Mouse (Mus musculus) limb, embryonic 15.5 days (tissue): ENCODE measurements around the gene Mcl1. TPM values are rescaled to one million over a fixed set of nuclear protein-coding genes. Genes with fewer than 3 reads are reported as not detected.

ENCODE experiments used
- ATAC-seq: fragments of 200-750 bp; cut with Nextera tagmentation; 2 replicates; pipeline ENCODE4 v1.8.0; 2017; ENCODE audit warnings: low read depth, moderate TSS enrichment; ENCODE audit not compliant: insufficient number of reproducible peaks, low FRiP score, low TSS enrichment
- H3K27ac ChIP-seq: fragments of 300-500 bp; sonication (generic); 2 replicates; pipeline ENCODE4 v1.5.1; 2015; ENCODE audit warnings: moderate library complexity, mild to moderate bottlenecking, inconsistent platforms
- H3K27me3 ChIP-seq: fragments of 300-500 bp; sonication (generic); 2 replicates; pipeline ENCODE4 v1.6.1; 2015; ENCODE audit warnings: inconsistent platforms
- H3K36me3 ChIP-seq: fragments of 300-500 bp; sonication (generic); 2 replicates; pipeline ENCODE4 v1.6.1; 2015; ENCODE audit warnings: inconsistent platforms
- H3K4me1 ChIP-seq: fragments of 300-500 bp; sonication (generic); 2 replicates; pipeline ENCODE4 v1.6.1; 2015; ENCODE audit warnings: inconsistent platforms
- H3K4me2 ChIP-seq: fragments of 300-500 bp; sonication (generic); 2 replicates; pipeline ENCODE4 v1.6.1; 2015; ENCODE audit warnings: mild to moderate bottlenecking, inconsistent platforms
- H3K4me3 ChIP-seq: fragments of 300-500 bp; sonication (generic); 2 replicates; pipeline ENCODE4 v1.5.1; 2015; ENCODE audit warnings: mild to moderate bottlenecking, inconsistent platforms
- H3K9ac ChIP-seq: fragments of 300-500 bp; sonication (generic); 2 replicates; pipeline ENCODE4 v1.6.1; 2015; ENCODE audit warnings: inconsistent platforms
- H3K9me3 ChIP-seq: fragments of 300-500 bp; sonication (generic); 2 replicates; pipeline ENCODE4 v1.6.1; 2016; ENCODE audit warnings: inconsistent platforms
- WGBS: fragments of 180-500 bp; shearing (Covaris S2); methylation state at CpG from one replicate; pipeline ENCODE4 v1.1.7; 2015; 5-methylcytosine and 5-hydroxymethylcytosine counted together
- polyA plus RNA-seq: library from polyadenylated mRNA; unstranded; fragments of >200 nt; fragmentation: Nextera tagmentation; extraction: Ambion mirVana; gene quantifications from 2 replicates; pipeline ENCODE4 v1.2.1, GENCODE M21; 2015

The Mcl1 gene
- polyA plus RNA-seq, 1 experiment from 2014 or later = 46.1 TPM

- Histone ChIP-seq H3K27me3 (no peaks in the 10 kb centered on the region), H3K9me3 (no peaks in the 10 kb centered on the region), H3K4me3 (no peak overlapping the region), H3K4me2 (no peak overlapping the region), H3K9ac (no peak overlapping the region), H3K27ac (no peak overlapping the region), H3K4me1 (no peaks in the 10 kb centered on the region), H3K36me3 (peaks cover 86% of the 10 kb centered on the region)
- WGBS = 72% methylated on average over 6 of the region's 6 CpGs
- no peak for ATAC-seq
Observed at GRCm38 (mm10) chr3:95631304-95631703, 27.3 kb upstream of the Mcl1 start.

- H3K4me3 ChIP-seq = no peak overlapping the region
- no peak overlapping the region for H3K9ac ChIP-seq
- H3K27ac ChIP-seq = peak overlapping the region; percentile 43; the same call in 1 of the 2 replicates
- ATAC-seq = no peak
- peaks cover 90% of the 10 kb centered on the region for H3K36me3 ChIP-seq
- H3K4me2 ChIP-seq = no peak overlapping the region
- H3K4me1 ChIP-seq = no peaks in the 10 kb centered on the region
- 77% methylated on average over 12 of the region's 12 CpGs for WGBS
- no peaks in the 10 kb centered on the region for H3K27me3 ChIP-seq
- no peaks in the 10 kb centered on the region for H3K9me3 ChIP-seq
Observed at GRCm38 (mm10) chr3:95632648-95633588, 25.7 kb upstream of the Mcl1 start.

- no peaks in the 10 kb centered on the region for H3K9me3 ChIP-seq
- no peak overlapping the region for H3K4me2 ChIP-seq
- WGBS = 79% methylated on average over 4 of the region's 4 CpGs
- no peaks in the 10 kb centered on the region for H3K4me1 ChIP-seq
- H3K9ac ChIP-seq = no peak overlapping the region
- H3K27me3 ChIP-seq = no peaks in the 10 kb centered on the region
- H3K27ac ChIP-seq = no peak overlapping the region
- no peak overlapping the region for H3K4me3 ChIP-seq
- ATAC-seq = no peak
- H3K36me3 ChIP-seq = peaks cover 74% of the 10 kb centered on the region
Observed at GRCm38 (mm10) chr3:95635636-95636035, 23.0 kb upstream of the Mcl1 start.

GRCm38 (mm10) chr3:95636072-95636471, 22.5 kb upstream of the Mcl1 start:
- H3K27ac ChIP-seq = no peak overlapping the region
- peaks cover 70% of the 10 kb centered on the region for H3K36me3 ChIP-seq
- WGBS = 81% methylated on average over 4 of the region's 4 CpGs
- no peaks in the 10 kb centered on the region for H3K9me3 ChIP-seq
- no peak overlapping the region for H3K4me2 ChIP-seq
- H3K9ac ChIP-seq = no peak overlapping the region
- no peak overlapping the region for H3K4me3 ChIP-seq
- no peak for ATAC-seq
- no peaks in the 10 kb centered on the region for H3K27me3 ChIP-seq
- H3K4me1 ChIP-seq = no peaks in the 10 kb centered on the region

- Histone ChIP-seq H3K4me1 (no peaks in the 10 kb centered on the region), H3K36me3 (peaks cover 40% of the 10 kb centered on the region), H3K9ac (no peak overlapping the region), H3K4me2 (no peak overlapping the region), H3K9me3 (no peaks in the 10 kb centered on the region), H3K27me3 (no peaks in the 10 kb centered on the region), H3K4me3 (no peak overlapping the region), H3K27ac (no peak overlapping the region)
- 95% methylated on average over 1 of the region's 1 CpGs for WGBS
- ATAC-seq = no peak
Observed at GRCm38 (mm10) chr3:95639694-95640093, 18.9 kb upstream of the Mcl1 start.

GRCm38 (mm10) chr3:95643097-95643496, 15.5 kb upstream of the Mcl1 start:
- WGBS = 85% methylated on average over 7 of the region's 7 CpGs
- no peak overlapping the region for H3K4me3 ChIP-seq
- H3K36me3 ChIP-seq = peaks cover 9% of the 10 kb centered on the region; the same call in 1 of the 2 replicates
- H3K9ac ChIP-seq = no peak overlapping the region
- no peaks in the 10 kb centered on the region for H3K9me3 ChIP-seq
- no peak overlapping the region for H3K27ac ChIP-seq
- H3K27me3 ChIP-seq = no peaks in the 10 kb centered on the region
- no peaks in the 10 kb centered on the region for H3K4me1 ChIP-seq
- no peak overlapping the region for H3K4me2 ChIP-seq
- no peak for ATAC-seq

GRCm38 (mm10) chr3:95645313-95646235, 13.0 kb upstream of the Mcl1 start:
- no peak overlapping the region for H3K4me3 ChIP-seq
- no peak overlapping the region for H3K27ac ChIP-seq
- H3K4me2 ChIP-seq = no peak overlapping the region
- H3K9ac ChIP-seq = no peak overlapping the region
- H3K4me1 ChIP-seq = peaks cover 4% of the 10 kb centered on the region; the same call in 1 of the 2 replicates
- WGBS = 57% methylated on average over 10 of the region's 10 CpGs
- no peak for ATAC-seq
- H3K36me3 ChIP-seq = no peaks in the 10 kb centered on the region
- no peaks in the 10 kb centered on the region for H3K27me3 ChIP-seq
- no peaks in the 10 kb centered on the region for H3K9me3 ChIP-seq

- Histone ChIP-seq H3K27me3 (no peaks in the 10 kb centered on the region), H3K4me3 (no peak overlapping the region), H3K9me3 (no peaks in the 10 kb centered on the region), H3K27ac (no peak overlapping the region), H3K4me1 (peaks cover 13% of the 10 kb centered on the region; the same call in 1 of the 2 replicates), H3K9ac (no peak overlapping the region), H3K36me3 (no peaks in the 10 kb centered on the region), H3K4me2 (no peak overlapping the region)
- WGBS = 90% methylated on average over 5 of the region's 5 CpGs
- ATAC-seq = no peak
Observed at GRCm38 (mm10) chr3:95648016-95648415, 10.6 kb upstream of the Mcl1 start.

- Histone ChIP-seq H3K9ac (no peak overlapping the region), H3K4me1 (peaks cover 19% of the 10 kb centered on the region; the same call in 1 of the 2 replicates), H3K27ac (peak overlapping the region; percentile 86), H3K36me3 (no peaks in the 10 kb centered on the region), H3K4me2 (no peak overlapping the region), H3K9me3 (no peaks in the 10 kb centered on the region), H3K4me3 (no peak overlapping the region), H3K27me3 (no peaks in the 10 kb centered on the region)
- 42% methylated on average over 6 of the region's 6 CpGs for WGBS
- 0 out of 2 replicates have a peak, but pooled peaks have one; percentile 66 for ATAC-seq
Observed at GRCm38 (mm10) chr3:95650276-95651032, 8.1 kb upstream of the Mcl1 start.

- Histone ChIP-seq H3K4me1 (peaks cover 19% of the 10 kb centered on the region; the same call in 1 of the 2 replicates), H3K9me3 (no peaks in the 10 kb centered on the region), H3K9ac (no peak overlapping the region), H3K4me3 (no peak overlapping the region), H3K4me2 (no peak overlapping the region), H3K27ac (peak overlapping the region; percentile 86), H3K36me3 (no peaks in the 10 kb centered on the region), H3K27me3 (no peaks in the 10 kb centered on the region)
- ATAC-seq = no peak
- WGBS = 80% methylated on average over 3 of the region's 3 CpGs
Observed at GRCm38 (mm10) chr3:95651033-95651373, 7.6 kb upstream of the Mcl1 start.

- Histone ChIP-seq H3K4me3 (no peak overlapping the region), H3K9me3 (no peaks in the 10 kb centered on the region), H3K27me3 (no peaks in the 10 kb centered on the region), H3K4me1 (peaks cover 19% of the 10 kb centered on the region; the same call in 1 of the 2 replicates), H3K9ac (no peak overlapping the region), H3K4me2 (no peak overlapping the region), H3K27ac (peak overlapping the region; percentile 86), H3K36me3 (no peaks in the 10 kb centered on the region)
- ATAC-seq = no peak
- 84% methylated on average over 16 of the region's 16 CpGs for WGBS
Observed at GRCm38 (mm10) chr3:95651391-95652203, 7.0 kb upstream of the Mcl1 start.
